23 mouse cellular contexts compared by ENCODE assay signal in the genomic region with DNA sequence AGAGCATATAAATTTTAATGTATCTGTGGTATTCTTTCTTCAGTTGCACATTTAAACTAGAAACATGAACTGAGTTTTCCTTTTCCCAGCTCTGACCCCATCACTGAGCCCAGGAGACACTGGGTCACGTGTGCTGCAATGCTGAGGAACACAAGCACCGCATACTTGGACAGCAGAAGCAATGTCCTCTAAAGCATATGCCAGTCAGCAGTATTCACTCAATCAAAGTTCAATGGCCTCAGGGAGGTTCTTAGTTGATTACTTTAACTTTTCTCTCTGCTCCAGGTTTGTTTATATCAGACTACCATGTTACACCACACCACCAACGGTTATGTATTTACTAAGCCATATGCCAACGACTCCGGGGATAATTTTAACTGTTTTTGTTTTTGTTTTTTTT.
DNase-seq lines count a peak whose midpoint lies in the region; ATAC-seq and TF ChIP-seq lines count a peak whose summit lies in the region.
"Had no signal": no experiment of that assay in that cellular context is flagged by ENCODE, and none has a peak within 500 bp of the region (broad histone marks: within the 10 kb centered on the region; RNA-seq: fewer than 3 reads in every experiment).

No protein-coding gene starts in this region.

- H3K36me3 ChIP-seq in intestine, embryonic 16.5 days (ENCODE audit: control insufficient read depth, insufficient read depth, low read length) = no peaks in the 10 kb centered on the region
- no peaks in the 10 kb centered on the region for H3K36me3 ChIP-seq in intestine, postnatal 0 days (ENCODE audit: control insufficient read depth, insufficient read depth)
- H3K36me3 ChIP-seq in kidney, embryonic 16.5 days (ENCODE audit: insufficient read depth, low read length) = no peaks in the 10 kb centered on the region
- H3K36me3 ChIP-seq: forebrain, embryonic 10.5 days; heart, embryonic 10.5 days; heart, embryonic 13.5 days had no signal

- H3K9me3 ChIP-seq in intestine, embryonic 16.5 days (ENCODE audit: control insufficient read depth, low read length) = no peaks in the 10 kb centered on the region
- H3K9me3 ChIP-seq in intestine, postnatal 0 days (ENCODE audit: control insufficient read depth) = no peaks in the 10 kb centered on the region
- H3K9me3 ChIP-seq in kidney, embryonic 16.5 days (ENCODE audit: low read length) = no peaks in the 10 kb centered on the region
- H3K9me3 ChIP-seq: forebrain, embryonic 10.5 days; forebrain, embryonic 13.5 days; heart, embryonic 10.5 days; heart, embryonic 13.5 days had no signal

- 0 out of 2 replicates have a peak, but pooled peaks have one; percentile 29 for ATAC-seq in intestine, embryonic 16.5 days
- no peak for ATAC-seq in intestine, postnatal 0 days
- ATAC-seq in kidney, embryonic 16.5 days (ENCODE audit: low FRiP score, low TSS enrichment) = no peak
- ATAC-seq: activated CD4-positive, CD25-positive, alpha-beta regulatory T cell, adult 4 months; forebrain, embryonic 13.5 days; forebrain, embryonic 16.5 days had no signal

- TF ChIP-seq CTCF in intestine, postnatal 0 days (IDR thresholded peaks at IDR 0.05; ENCODE audit: low read depth) = no peak

- no peaks in the 10 kb centered on the region for H3K4me1 ChIP-seq in intestine, embryonic 16.5 days (ENCODE audit: control insufficient read depth, insufficient read depth, low read length)
- H3K4me1 ChIP-seq in intestine, postnatal 0 days (replicated peaks; ENCODE audit: control insufficient read depth, insufficient read depth, low read length) = no peaks in the 10 kb centered on the region
- peaks cover 10% of the 10 kb centered on the region for H3K4me1 ChIP-seq in kidney, embryonic 16.5 days (ENCODE audit: insufficient read depth, low read length)

- H3K4me2 ChIP-seq in intestine, embryonic 16.5 days (ENCODE audit: low read depth, low read length) = no peak overlapping the region
- no peak overlapping the region for H3K4me2 ChIP-seq in intestine, postnatal 0 days (replicated peaks; ENCODE audit: low read depth)
- no peak overlapping the region for H3K4me2 ChIP-seq in kidney, embryonic 16.5 days (replicated peaks; ENCODE audit: low read depth, low read length)
- H3K4me2 ChIP-seq: forebrain, embryonic 13.5 days; heart, embryonic 13.5 days had no signal

- H3K9ac ChIP-seq in intestine, embryonic 16.5 days (ENCODE audit: low read depth, low read length) = no peak overlapping the region
- H3K9ac ChIP-seq in intestine, postnatal 0 days (ENCODE audit: low read depth, low read length) = no peak overlapping the region
- H3K9ac ChIP-seq in kidney, embryonic 16.5 days (replicated peaks; ENCODE audit: low read length) = no peak overlapping the region
- H3K9ac ChIP-seq: forebrain, embryonic 13.5 days; heart, embryonic 13.5 days had no signal

- H3K4me3 ChIP-seq in intestine, embryonic 16.5 days (ENCODE audit: low read length) = no peak overlapping the region
- H3K4me3 ChIP-seq in intestine, postnatal 0 days (ENCODE audit: low read depth, low read length) = no peak overlapping the region
- no peak overlapping the region for H3K4me3 ChIP-seq in kidney, embryonic 16.5 days (ENCODE audit: low read length)
- H3K4me3 ChIP-seq: forebrain, embryonic 10.5 days; forebrain, embryonic 13.5 days; heart, adult 2 months; heart, embryonic 10.5 days; heart, embryonic 13.5 days had no signal

- WGBS in intestine, embryonic 16.5 days = 73% methylated on average over 5 of the region's 5 CpGs
- WGBS in intestine, postnatal 0 days = 54% methylated on average over 5 of the region's 5 CpGs
- 67% methylated on average over 5 of the region's 5 CpGs for WGBS in kidney, embryonic 16.5 days

- no peak overlapping the region for H3K27ac ChIP-seq in intestine, embryonic 16.5 days (ENCODE audit: low read length)
- no peak overlapping the region for H3K27ac ChIP-seq in intestine, postnatal 0 days (ENCODE audit: low read depth, low read length)
- H3K27ac ChIP-seq in kidney, embryonic 16.5 days (ENCODE audit: low read length) = no peak overlapping the region
- H3K27ac ChIP-seq: forebrain, embryonic 10.5 days; forebrain, embryonic 13.5 days; heart, adult 2 months; heart, embryonic 10.5 days; heart, embryonic 13.5 days had no signal

- no peaks in the 10 kb centered on the region for H3K27me3 ChIP-seq in intestine, embryonic 16.5 days (replicated peaks; ENCODE audit: control insufficient read depth, insufficient read depth, low read length)
- H3K27me3 ChIP-seq in intestine, postnatal 0 days (replicated peaks; ENCODE audit: control insufficient read depth, insufficient read depth, low read length) = no peaks in the 10 kb centered on the region
- no peaks in the 10 kb centered on the region for H3K27me3 ChIP-seq in kidney, embryonic 16.5 days (ENCODE audit: insufficient read depth, low read length)
- H3K27me3 ChIP-seq: heart, embryonic 13.5 days had no signal

- peak; percentile 28 to 37 for DNase-seq in kidney, adult 8-10 months
- no peak for DNase-seq in kidney, postnatal 14 days
- DNase-seq in kidney, postnatal 36 days = peak; percentile 22 to 60
- DNase-seq in adipocyte (ENCODE audit: low spot score) = peak; percentile 21
- DNase-seq: adrenal gland, postnatal 10 days; adrenal gland, postnatal 36 days; cerebellum, adult 18-20 months; cerebellum, adult 9-10 months; cerebellum, postnatal 14 days; gastrocnemius, postnatal 10 days; gastrocnemius, postnatal 36 days; heart, adult 2 months; heart, postnatal 14 days; heart, postnatal 4 days had no signal
